Mouse (Mus musculus) MEL (cell line): Measurements from ENCODE around the gene Serp1.
A peak's percentile ranks its signal among the peaks of the same experiment; 100 is the strongest.

Experiments used
- CHD1 ChIP-seq: IDR thresholded peaks from 2 replicates; pipeline ENCODE4 v1.6.1; 2012; ENCODE audit warnings: low read depth, mild to moderate bottlenecking, inconsistent platforms, low read length, improper control_type of control experiment
- CTCF ChIP-seq, 3 experiments: IDR thresholded peaks in 2 of 3; conservative IDR thresholded peaks in 1 of 3; 2 replicates each; pipeline ENCODE4 v1.5.1; 2011 to 2012; ENCODE audit warnings: low read length in 3 of 3, low read depth in 2 of 3, mild to moderate bottlenecking in 2 of 3, improper control_type of control experiment in 1 of 3, inconsistent platforms in 1 of 3, mixed read lengths in 1 of 3, moderate library complexity in 1 of 3; ENCODE audit not compliant: control insufficient read depth in 1 of 3, insufficient read depth in 1 of 3, poor library complexity in 1 of 3, severe bottlenecking in 1 of 3
- EP300 ChIP-seq, 2 experiments: IDR thresholded peaks; 2 replicates each; pipeline ENCODE4 v1.6.1; 2011; ENCODE audit warnings: improper control_type of control experiment in 2 of 2, low read length in 2 of 2, low read depth in 1 of 2, mild to moderate bottlenecking in 1 of 2
- MAZ ChIP-seq: IDR thresholded peaks from 2 replicates; pipeline ENCODE4 v1.6.1; 2012; ENCODE audit warnings: low read depth, mild to moderate bottlenecking, inconsistent platforms, low read length, improper control_type of control experiment
- MYB ChIP-seq: IDR thresholded peaks from 2 replicates; pipeline ENCODE4 v1.6.1; 2011; ENCODE audit warnings: mild to moderate bottlenecking, low read depth, low read length, improper control_type of control experiment
- POLR2A ChIP-seq, 2 experiments: IDR thresholded peaks; 2 replicates each; pipeline ENCODE4 v1.6.1; 2011 to 2012; ENCODE audit warnings: low read length in 2 of 2, mild to moderate bottlenecking in 2 of 2, control low read depth in 1 of 2, improper control_type of control experiment in 1 of 2, low read depth in 1 of 2, moderate library complexity in 1 of 2; ENCODE audit not compliant: control insufficient read depth in 1 of 2, insufficient read depth in 1 of 2, poor library complexity in 1 of 2
- POLR2AphosphoS5 ChIP-seq: IDR thresholded peaks from 2 replicates; pipeline ENCODE4 v1.6.1; 2012; ENCODE audit warnings: low read depth, borderline replicate concordance, mild to moderate bottlenecking, inconsistent platforms, low read length, moderate library complexity, mixed read lengths
- TCF12 ChIP-seq: IDR thresholded peaks from 2 replicates; pipeline ENCODE4 v1.6.1; 2014; ENCODE audit warnings: low read depth, mild to moderate bottlenecking, inconsistent platforms, low read length, improper control_type of control experiment, moderate library complexity
- ZC3H11A ChIP-seq: IDR thresholded peaks from 2 replicates; pipeline ENCODE4 v1.6.1; 2012; ENCODE audit warnings: low read depth, mild to moderate bottlenecking, inconsistent platforms, low read length, improper control_type of control experiment

DNA sequence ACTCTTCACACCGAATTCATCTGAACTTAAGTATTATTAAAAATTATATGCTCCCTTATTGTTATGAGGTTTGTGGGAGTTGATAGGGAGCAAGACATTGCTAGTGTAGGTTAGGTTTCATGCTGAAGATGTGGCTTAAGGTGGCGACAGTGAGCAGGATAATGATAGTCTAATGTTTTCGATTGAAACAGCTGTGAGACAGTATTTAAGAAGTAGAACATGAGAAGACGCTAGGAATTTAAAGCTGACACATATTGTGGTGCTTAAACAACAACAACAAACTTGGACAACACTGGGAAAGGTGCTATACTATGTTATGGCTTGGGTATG is 681 bp upstream of the Serp1 start:
- TF ChIP-seq MAZ (no peak), POLR2A (IDR thresholded peaks at IDR 0.05; ENCODE audit: control insufficient read depth in 1 of 2, insufficient read depth in 1 of 2, low read depth in 1 of 2, low read length in 2 of 2, poor library complexity in 1 of 2) (no peak), CTCF (IDR thresholded peaks at IDR 0.05 in 2 of 3, conservative IDR thresholded peaks at IDR 0.05 in 1 of 3; ENCODE audit: control insufficient read depth in 1 of 3, insufficient read depth in 1 of 3, low read depth in 2 of 3, low read length in 3 of 3, poor library complexity in 1 of 3, severe bottlenecking in 1 of 3) (peak in 2 of 3 experiments; percentile 10 to 42; a peak in 2 of 6 replicates), EP300 (IDR thresholded peaks at IDR 0.05; ENCODE audit: low read depth in 1 of 2, low read length in 2 of 2) (no peak), MYB (no peak), CHD1 (no peak), POLR2AphosphoS5 (no peak), TCF12 (no peak), ZC3H11A (no peak)
